Mouse (Mus musculus): ENCODE results near the gene Rnf31.

DNA sequence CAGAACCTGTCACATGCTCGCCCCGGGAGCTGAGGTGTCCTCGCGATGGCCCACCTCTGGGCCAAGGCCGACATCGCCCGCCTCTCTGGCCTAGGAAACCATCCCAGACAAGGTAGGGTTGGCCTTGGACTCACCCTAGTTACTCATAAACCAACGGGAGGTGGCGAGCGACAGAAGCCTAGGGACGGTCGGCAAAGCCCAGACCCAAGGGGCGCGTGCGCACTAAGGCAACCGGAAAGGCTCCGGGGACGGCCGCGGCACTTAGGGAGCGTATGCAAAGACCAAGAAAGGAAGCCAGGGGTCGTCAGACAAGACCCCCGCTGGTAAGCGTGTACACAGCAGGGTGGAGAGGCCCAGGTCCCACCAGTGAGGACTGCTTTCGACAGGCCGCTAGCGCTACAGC is 31.7 kb upstream of the Rnf31 start, which contains the start of gene Dcaf11:
- no peak for TF ChIP-seq EP300 (optimal IDR thresholded peaks at IDR 0.05)
- peak; percentile 56 for TF ChIP-seq CTCF (IDR thresholded peaks at IDR 0.05; ENCODE audit: low read depth)

Data from stomach, postnatal 0 days (tissue).